Mouse (Mus musculus) intestine, embryonic 14.5 days (tissue): Measurements from ENCODE around the gene Bard1. TPM values are rescaled to one million over a fixed set of nuclear protein-coding genes. Genes with fewer than 3 reads are reported as not detected.

Experiments used
- ATAC-seq: fragments of 200-750 bp; cut with Nextera tagmentation; replicated peaks from 2 replicates; pipeline ENCODE4 v1.8.0; 2017; ENCODE audit warnings: low read depth, moderate number of reproducible peaks, moderate TSS enrichment, moderate library complexity; ENCODE audit not compliant: low FRiP score, low TSS enrichment
- DNase-seq: peaks from one replicate; pipeline ENCODE4 v3.0.0-alpha.2; 2018; ENCODE audit warnings: low spot score
- H3K27ac ChIP-seq: fragments of 300-500 bp; sonication (generic); 2 replicates; pipeline ENCODE4 v1.5.1; 2014; ENCODE audit warnings: low read depth, mild to moderate bottlenecking, control low read depth
- H3K27me3 ChIP-seq: fragments of 300-500 bp; sonication (generic); replicated peaks from 2 replicates; pipeline ENCODE4 v1.6.1; 2014; ENCODE audit warnings: low read length, control low read depth; ENCODE audit not compliant: control insufficient read depth, insufficient read depth
- H3K36me3 ChIP-seq: fragments of 300-500 bp; sonication (generic); 2 replicates; pipeline ENCODE4 v1.6.1; 2014; ENCODE audit warnings: low read length, control low read depth; ENCODE audit not compliant: control insufficient read depth, insufficient read depth
- H3K4me1 ChIP-seq: fragments of 300-500 bp; sonication (generic); replicated peaks from 2 replicates; pipeline ENCODE4 v1.6.1; 2014; ENCODE audit warnings: low read length, control low read depth, mixed read lengths; ENCODE audit not compliant: control insufficient read depth, insufficient read depth
- H3K4me2 ChIP-seq: fragments of 300-500 bp; sonication (generic); 2 replicates; pipeline ENCODE4 v1.6.1; 2014; ENCODE audit warnings: low read length
- H3K4me3 ChIP-seq: fragments of 300-500 bp; sonication (generic); 2 replicates; pipeline ENCODE4 v1.5.1; 2014; ENCODE audit warnings: low read depth, low read length, control low read depth, mixed read lengths
- H3K9ac ChIP-seq: fragments of 300-500 bp; sonication (generic); 2 replicates; pipeline ENCODE4 v1.6.1; 2014; ENCODE audit warnings: mild to moderate bottlenecking, low read length
- H3K9me3 ChIP-seq: fragments of 300-500 bp; sonication (generic); 2 replicates; pipeline ENCODE4 v1.6.1; 2016; ENCODE audit warnings: low read length, control low read depth; ENCODE audit not compliant: control insufficient read depth
- WGBS: fragments of 180-500 bp; shearing (Covaris S2); extraction: QIAGEN DNeasy Blood & Tissue Kit; methylation state at CpG from one replicate; pipeline ENCODE4 v1.1.7; 2014; 5-methylcytosine and 5-hydroxymethylcytosine counted together
- polyA plus RNA-seq: library from polyadenylated mRNA; unstranded; fragments of >200 nt; fragmentation: Nextera tagmentation; extraction: Ambion mirVana; gene quantifications from 2 replicates; pipeline ENCODE4 v1.2.1, GENCODE M21; 2014

Bard1 gene
- polyA plus RNA-seq, 1 experiment from 2014 or later: 2.8 TPM

GRCm38 (mm10) chr1:71103174-71103864, 373 bp upstream of the Bard1 start:
- peak overlapping the region; percentile 64 for H3K4me2 ChIP-seq
- DNase-seq (peak; percentile 52), ATAC-seq (no peak)
- no peak overlapping the region for H3K27ac ChIP-seq
- no peaks in the 10 kb centered on the region for H3K9me3 ChIP-seq
- WGBS: 21% methylated on average over 18 of the region's 18 CpGs
- H3K9ac ChIP-seq: peak overlapping the region; percentile 38
- peaks cover 7% of the 10 kb centered on the region; the same call in 1 of the 2 replicates for H3K4me1 ChIP-seq
- H3K36me3 ChIP-seq: no peaks in the 10 kb centered on the region
- no peaks in the 10 kb centered on the region for H3K27me3 ChIP-seq
- peak overlapping the region; percentile 64 for H3K4me3 ChIP-seq

DNA sequence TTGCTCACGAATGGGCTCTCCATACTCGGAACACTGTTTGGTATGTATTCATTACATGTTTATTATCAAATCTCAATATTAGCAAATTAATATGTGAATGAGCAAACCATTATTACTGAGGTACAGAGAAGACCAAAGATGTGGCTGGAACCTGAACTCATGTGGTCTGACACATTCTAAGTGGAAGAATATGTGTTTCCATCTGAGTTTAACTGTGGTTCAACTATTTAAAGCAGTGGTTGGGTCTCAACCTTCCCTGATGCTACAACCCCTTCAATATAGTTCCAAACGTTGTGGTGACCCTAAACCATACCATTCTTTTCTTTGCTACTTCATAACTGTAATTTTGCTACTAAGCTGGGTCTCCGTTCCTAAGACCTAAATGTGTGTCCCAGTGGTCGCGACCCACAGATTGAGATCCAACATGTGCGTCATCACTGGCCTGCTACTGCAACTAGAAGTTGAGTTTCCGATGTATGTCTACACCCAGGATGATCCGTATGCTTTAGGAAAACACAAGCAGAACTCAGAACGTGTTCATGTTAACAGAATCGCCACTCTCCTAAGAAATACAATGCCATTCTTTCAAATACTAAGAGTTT, 1.5 kb downstream of the Bard1 start:
- H3K4me1 ChIP-seq: peaks cover 7% of the 10 kb centered on the region; the same call in 1 of the 2 replicates
- DNase-seq (no peak), ATAC-seq (no peak)
- no peak overlapping the region for H3K9ac ChIP-seq
- peak overlapping the region; percentile 64 for H3K4me2 ChIP-seq
- peak overlapping the region; percentile 64 for H3K4me3 ChIP-seq
- WGBS: 59% methylated on average over 11 of the region's 11 CpGs
- H3K36me3 ChIP-seq: no peaks in the 10 kb centered on the region
- no peak overlapping the region for H3K27ac ChIP-seq
- H3K9me3 ChIP-seq: no peaks in the 10 kb centered on the region
- no peaks in the 10 kb centered on the region for H3K27me3 ChIP-seq

GRCm38 (mm10) chr1:71100591-71101368, 2.2 kb downstream of the Bard1 start:
- ATAC-seq (no peak), DNase-seq (no peak)
- Histone ChIP-seq H3K4me2 (peak overlapping the region; percentile 64), H3K27ac (no peak overlapping the region), H3K9me3 (no peaks in the 10 kb centered on the region), H3K9ac (no peak overlapping the region), H3K27me3 (no peaks in the 10 kb centered on the region), H3K4me3 (no peak overlapping the region), H3K4me1 (peaks cover 7% of the 10 kb centered on the region; the same call in 1 of the 2 replicates), H3K36me3 (no peaks in the 10 kb centered on the region)
- WGBS: 72% methylated on average over 5 of the region's 5 CpGs

GRCm38 (mm10) chr1:71099945-71100515, 2.9 kb downstream of the Bard1 start:
- no peak overlapping the region for H3K4me3 ChIP-seq
- H3K27me3 ChIP-seq: no peaks in the 10 kb centered on the region
- H3K9me3 ChIP-seq: no peaks in the 10 kb centered on the region
- H3K9ac ChIP-seq: no peak overlapping the region
- H3K4me1 ChIP-seq: peaks cover 7% of the 10 kb centered on the region; the same call in 1 of the 2 replicates
- DNase-seq: no peak
- WGBS: 39% methylated on average over 3 of the region's 3 CpGs
- no peaks in the 10 kb centered on the region for H3K36me3 ChIP-seq
- H3K4me2 ChIP-seq: peak overlapping the region; percentile 64; the same call in 1 of the 2 replicates
- H3K27ac ChIP-seq: no peak overlapping the region
- ATAC-seq: no peak

GRCm38 (mm10) chr1:71096031-71096430, 6.9 kb downstream of the Bard1 start:
- no peak overlapping the region for H3K4me3 ChIP-seq
- no peaks in the 10 kb centered on the region for H3K9me3 ChIP-seq
- H3K9ac ChIP-seq: no peak overlapping the region
- H3K4me1 ChIP-seq: peaks cover 2% of the 10 kb centered on the region; the same call in 1 of the 2 replicates
- no peak for ATAC-seq
- H3K27me3 ChIP-seq: no peaks in the 10 kb centered on the region
- DNase-seq: no peak
- 100% methylated on average over 1 of the region's 1 CpGs for WGBS
- H3K27ac ChIP-seq: no peak overlapping the region
- no peak overlapping the region for H3K4me2 ChIP-seq
- H3K36me3 ChIP-seq: no peaks in the 10 kb centered on the region

DNA sequence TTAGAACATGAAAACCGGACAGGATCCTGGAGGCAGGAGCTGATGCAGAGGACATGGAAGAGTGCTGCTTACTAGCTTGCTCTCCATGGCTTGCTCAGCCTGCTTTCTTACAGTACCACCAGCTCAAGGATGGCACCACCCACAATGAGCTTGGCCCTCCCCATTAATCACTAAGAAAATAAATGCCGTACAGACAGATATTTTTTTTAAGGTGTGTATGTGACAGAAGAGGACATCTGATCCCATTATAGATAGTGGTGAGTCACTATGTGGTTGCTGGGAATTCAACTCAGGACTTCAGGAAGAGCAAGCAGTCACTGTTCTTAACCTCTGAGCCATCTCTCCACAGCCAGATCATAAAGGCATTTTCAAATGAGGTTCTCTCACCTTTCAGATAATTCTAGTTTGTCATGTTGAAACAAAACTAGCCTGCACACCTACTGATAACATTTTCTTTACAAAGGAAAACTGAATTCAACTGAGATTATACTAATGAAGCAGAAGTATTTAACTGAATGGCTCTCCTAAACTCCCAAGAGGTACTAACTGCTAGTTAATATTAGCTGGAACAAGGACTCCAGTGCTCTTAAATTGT, 7.6 kb downstream of the Bard1 start:
- Histone ChIP-seq H3K4me1 (no peaks in the 10 kb centered on the region), H3K27ac (no peak overlapping the region), H3K4me3 (no peak overlapping the region), H3K36me3 (no peaks in the 10 kb centered on the region), H3K27me3 (no peaks in the 10 kb centered on the region), H3K9ac (no peak overlapping the region), H3K9me3 (no peaks in the 10 kb centered on the region), H3K4me2 (no peak overlapping the region)
- DNase-seq: no peak
- 94% methylated on average over 2 of the region's 2 CpGs for WGBS
- ATAC-seq: no peak

GRCm38 (mm10) chr1:71075651-71076050, 27.3 kb downstream of the Bard1 start:
- Histone ChIP-seq H3K4me3 (no peak overlapping the region), H3K4me1 (no peaks in the 10 kb centered on the region), H3K36me3 (peaks cover 8% of the 10 kb centered on the region), H3K9me3 (no peaks in the 10 kb centered on the region), H3K9ac (no peak overlapping the region), H3K27ac (no peak overlapping the region), H3K4me2 (no peak overlapping the region), H3K27me3 (no peaks in the 10 kb centered on the region)
- 72% methylated on average over 3 of the region's 3 CpGs for WGBS
- no peak for ATAC-seq
- DNase-seq: no peak

- no peak for ATAC-seq
- no peak for DNase-seq
- no peaks in the 10 kb centered on the region for H3K4me1 ChIP-seq
- peaks cover 8% of the 10 kb centered on the region for H3K36me3 ChIP-seq
- no peak overlapping the region for H3K9ac ChIP-seq
- H3K4me3 ChIP-seq: no peak overlapping the region
- H3K27ac ChIP-seq: no peak overlapping the region
- no peaks in the 10 kb centered on the region for H3K27me3 ChIP-seq
- no peaks in the 10 kb centered on the region for H3K9me3 ChIP-seq
- no peak overlapping the region for H3K4me2 ChIP-seq
These were observed 32.2 kb downstream of the Bard1 start for GRCm38 (mm10) chr1:71070771-71071170.
